Mouse (Mus musculus) small intestine, adult 2 months (tissue): ENCODE measurements around the gene Pyroxd2. TPM values are rescaled to one million over a fixed set of nuclear protein-coding genes. Genes with fewer than 3 reads are reported as not detected.

Experiments
- H3K27ac ChIP-seq: fragments of 200-500 bp; 2 replicates; pipeline ENCODE4 v1.5.1; 2012; ENCODE audit warnings: low read depth, low read length, control low read depth, inconsistent platforms; ENCODE audit not compliant: insufficient read depth
- H3K27me3 ChIP-seq: fragments of 200-500 bp; 2 replicates; pipeline ENCODE4 v1.6.1; 2012; ENCODE audit warnings: mild to moderate bottlenecking, moderate library complexity, low read length, inconsistent platforms; ENCODE audit not compliant: control insufficient read depth, insufficient read depth
- H3K36me3 ChIP-seq: fragments of 200-500 bp; 2 replicates; pipeline ENCODE4 v1.6.1; 2012; ENCODE audit warnings: mild to moderate bottlenecking, low read length, control low read depth, inconsistent platforms; ENCODE audit not compliant: control insufficient read depth, insufficient read depth
- H3K4me1 ChIP-seq: fragments of 200-500 bp; 2 replicates; pipeline ENCODE4 v1.6.1; 2012; ENCODE audit warnings: low read length, inconsistent platforms, mixed read lengths; ENCODE audit not compliant: control insufficient read depth, insufficient read depth, insufficient read length
- H3K4me3 ChIP-seq: fragments of 200-500 bp; 2 replicates; pipeline ENCODE4 v1.5.1; 2012; ENCODE audit warnings: low read depth, mild to moderate bottlenecking, control low read depth, inconsistent platforms, low read length, moderate library complexity
- CTCF ChIP-seq: fragments of 200-500 bp; IDR thresholded peaks from 2 replicates; pipeline ENCODE4 v1.5.1; 2012; ENCODE audit warnings: low read depth, mild to moderate bottlenecking, control low read depth, inconsistent platforms, low read length, moderate library complexity, mixed read lengths; ENCODE audit not compliant: insufficient replicate concordance, insufficient read length; ENCODE audit errors: extremely low read depth
- POLR2A ChIP-seq: fragments of 200-500 bp; IDR thresholded peaks from 2 replicates; pipeline ENCODE4 v1.6.1; 2012; ENCODE audit warnings: low read depth, mild to moderate bottlenecking, control low read depth, inconsistent platforms, low read length, moderate library complexity
- WGBS: fragments of 180-500 bp; shearing (Covaris S2); methylation state at CpG from one replicate; pipeline ENCODE4 v1.1.7; 2018; 5-methylcytosine and 5-hydroxymethylcytosine counted together
- polyA plus RNA-seq: library from polyadenylated mRNA; depleted of rRNA; stranded (reverse); fragments of >200 nt; gene quantifications from 2 replicates; pipeline ENCODE4 v1.2.3, GENCODE M21; 2012; rRNA removed

The Pyroxd2 gene
- polyA plus RNA-seq: 3.0 and 23.0 TPM in 2 replicates

- 7% methylated on average over 22 of the region's 22 CpGs for WGBS
- H3K4me1 ChIP-seq: peaks cover 11% of the 10 kb centered on the region; the same call in 1 of the 2 replicates
- H3K27me3 ChIP-seq: no peaks in the 10 kb centered on the region
- H3K27ac ChIP-seq: peak within 1 kb of the TSS; percentile 92
- no peak for TF ChIP-seq CTCF
- TF ChIP-seq POLR2A: peak; percentile 14; the same call in 1 of the 2 replicates
- peak within 1 kb of the TSS; percentile 63 for H3K4me3 ChIP-seq
- no peaks in the 10 kb centered on the region for H3K36me3 ChIP-seq
These were observed at the start of gene Pyroxd2 for GRCm38 (mm10) chr19:42752363-42752931. Pyroxd2 (minus strand) TSS chr19:42752775.

GRCm38 (mm10) chr19:42797866-42798265 is 45.3 kb upstream of the Pyroxd2 start:
- no peaks in the 10 kb centered on the region; the same call in 1 of the 2 replicates for H3K4me1 ChIP-seq
- no peaks in the 10 kb centered on the region for H3K36me3 ChIP-seq
- no peak overlapping the region for H3K27ac ChIP-seq
- no peak overlapping the region for H3K4me3 ChIP-seq
- TF ChIP-seq CTCF: no peak
- TF ChIP-seq POLR2A: no peak
- 0 out of 2 replicates have a peak, but pooled peaks cover 5% of the 10 kb centered on the region for H3K27me3 ChIP-seq
- whole genome bisulfite sequencing: 46% methylated on average over 2 of the region's 2 CpGs

- H3K27ac ChIP-seq: no peak overlapping the region
- WGBS: 46% methylated on average over 9 of the region's 9 CpGs
These were observed 43.2 kb upstream of the Pyroxd2 start for GRCm38 (mm10) chr19:42795801-42796200.

GRCm38 (mm10) chr19:42794914-42795613 is 42.5 kb upstream of the Pyroxd2 start:
- Histone ChIP-seq H3K27me3 (0 out of 2 replicates have a peak, but pooled peaks cover 5% of the 10 kb centered on the region), H3K36me3 (no peaks in the 10 kb centered on the region), H3K27ac (no peak overlapping the region), H3K4me1 (no peaks in the 10 kb centered on the region; the same call in 1 of the 2 replicates), H3K4me3 (peak overlapping the region; percentile 7)
- TF ChIP-seq POLR2A: no peak
- TF ChIP-seq CTCF: peak; percentile 87; the same call in 1 of the 2 replicates
- WGBS: 3% methylated on average over 31 of the region's 31 CpGs

More at GRCm38 (mm10) chr19:42795801-42796200, 43.2 kb upstream of the Pyroxd2 start:
- H3K4me1 ChIP-seq: no peaks in the 10 kb centered on the region; the same call in 1 of the 2 replicates
- no peak for TF ChIP-seq CTCF
- no peak for TF ChIP-seq POLR2A
- H3K4me3 ChIP-seq: no peak overlapping the region
- 0 out of 2 replicates have a peak, but pooled peaks cover 5% of the 10 kb centered on the region for H3K27me3 ChIP-seq
- no peaks in the 10 kb centered on the region for H3K36me3 ChIP-seq

GRCm38 (mm10) chr19:42788311-42788710 is 35.7 kb upstream of the Pyroxd2 start:
- Histone ChIP-seq H3K4me3 (no peak overlapping the region), H3K36me3 (no peaks in the 10 kb centered on the region), H3K27ac (no peak overlapping the region), H3K27me3 (no peaks in the 10 kb centered on the region), H3K4me1 (no peaks in the 10 kb centered on the region)
- TF ChIP-seq CTCF (no peak), POLR2A (no peak)
- 52% methylated on average over 5 of the region's 5 CpGs for WGBS

- Histone ChIP-seq H3K4me3 (no peak overlapping the region), H3K27me3 (no peaks in the 10 kb centered on the region), H3K36me3 (no peaks in the 10 kb centered on the region), H3K4me1 (no peaks in the 10 kb centered on the region), H3K27ac (no peak overlapping the region)
- WGBS: 59% methylated on average over 8 of the region's 8 CpGs
- no peak for TF ChIP-seq CTCF
- no peak for TF ChIP-seq POLR2A
These were observed 33.1 kb upstream of the Pyroxd2 start for GRCm38 (mm10) chr19:42785562-42786220.
